Mouse (Mus musculus): ENCODE measurements at regions not wholly inside any gene's neighbourhood (a gene's known extent, or its start where the extent isn't known, plus 50 kb on each side); places are given as distances from the start of the nearest gene placed in this dataset.
A peak's percentile ranks its signal among the peaks of the same experiment; 100 is the strongest.

GRCm38 (mm10) chr13:6059515-6060228, 198.4 kb downstream of the Klf6 start:
- no peaks in the 10 kb centered on the region for H3K27me3 ChIP-seq
- WGBS (ENCODE audit: insufficient replicate concordance) = 44% methylated on average over 6 of the region's 6 CpGs
- ATAC-seq (ENCODE audit: insufficient read depth) = peak; percentile 67
- no peak overlapping the region for H3K9ac ChIP-seq
- no peak overlapping the region for H3K4me3 ChIP-seq (replicated peaks)
- H3K4me1 ChIP-seq (replicated peaks) = 0 out of 2 replicates have a peak, but pooled peaks cover 7% of the 10 kb centered on the region
- H3K36me3 ChIP-seq (replicated peaks) = no peaks in the 10 kb centered on the region
- no peaks in the 10 kb centered on the region for H3K9me3 ChIP-seq (replicated peaks)
- H3K27ac ChIP-seq (replicated peaks) = no peak overlapping the region
- H3K4me2 ChIP-seq = no peak overlapping the region

- Histone ChIP-seq H3K4me2 (no peak overlapping the region), H3K27me3 (no peaks in the 10 kb centered on the region), H3K9ac (no peak overlapping the region), H3K4me1 (replicated peaks) (0 out of 2 replicates have a peak, but pooled peaks cover 7% of the 10 kb centered on the region), H3K9me3 (replicated peaks) (no peaks in the 10 kb centered on the region), H3K36me3 (replicated peaks) (no peaks in the 10 kb centered on the region), H3K27ac (replicated peaks) (no peak overlapping the region), H3K4me3 (replicated peaks) (no peak overlapping the region)
- ATAC-seq (ENCODE audit: insufficient read depth) = no peak
- 20% methylated on average over 8 of the region's 8 CpGs for WGBS (ENCODE audit: insufficient replicate concordance)
Observed at GRCm38 (mm10) chr13:6060229-6060845, 199.1 kb downstream of the Klf6 start.

- Histone ChIP-seq H3K27ac (replicated peaks) (no peak overlapping the region), H3K9ac (no peak overlapping the region), H3K27me3 (no peaks in the 10 kb centered on the region), H3K9me3 (replicated peaks) (no peaks in the 10 kb centered on the region), H3K4me1 (replicated peaks) (0 out of 2 replicates have a peak, but pooled peaks cover 7% of the 10 kb centered on the region), H3K4me2 (no peak overlapping the region), H3K4me3 (replicated peaks) (no peak overlapping the region), H3K36me3 (replicated peaks) (no peaks in the 10 kb centered on the region)
- no peak for ATAC-seq (ENCODE audit: insufficient read depth)
- 38% methylated on average over 4 of the region's 4 CpGs for WGBS (ENCODE audit: insufficient replicate concordance)
Observed at GRCm38 (mm10) chr13:6062305-6062704, 201.0 kb downstream of the Klf6 start.

- no peaks in the 10 kb centered on the region for H3K36me3 ChIP-seq (replicated peaks)
- H3K4me3 ChIP-seq (replicated peaks) = no peak overlapping the region
- no peak overlapping the region for H3K9ac ChIP-seq
- 52% methylated on average over 3 of the region's 3 CpGs for WGBS (ENCODE audit: insufficient replicate concordance)
- no peak for ATAC-seq (ENCODE audit: insufficient read depth)
- H3K9me3 ChIP-seq (replicated peaks) = no peaks in the 10 kb centered on the region
- H3K27ac ChIP-seq (replicated peaks) = no peak overlapping the region
- H3K4me2 ChIP-seq = no peak overlapping the region
- no peaks in the 10 kb centered on the region for H3K27me3 ChIP-seq
- 0 out of 2 replicates have a peak, but pooled peaks cover 7% of the 10 kb centered on the region for H3K4me1 ChIP-seq (replicated peaks)
Observed at GRCm38 (mm10) chr13:6062729-6063386, 201.6 kb downstream of the Klf6 start.

GRCm38 (mm10) chr13:6076978-6077825, 215.9 kb downstream of the Klf6 start:
- Histone ChIP-seq H3K4me1 (replicated peaks) (no peaks in the 10 kb centered on the region), H3K9me3 (replicated peaks) (no peaks in the 10 kb centered on the region), H3K4me2 (no peak overlapping the region), H3K4me3 (replicated peaks) (no peak overlapping the region), H3K9ac (no peak overlapping the region), H3K27ac (replicated peaks) (no peak overlapping the region), H3K36me3 (replicated peaks) (no peaks in the 10 kb centered on the region), H3K27me3 (no peaks in the 10 kb centered on the region)
- WGBS (ENCODE audit: insufficient replicate concordance) = 53% methylated on average over 4 of the region's 4 CpGs
- no peak for ATAC-seq (ENCODE audit: insufficient read depth)

GRCm38 (mm10) chr13:6085891-6086290, 224.6 kb downstream of the Klf6 start:
- Histone ChIP-seq H3K4me3 (replicated peaks) (no peak overlapping the region), H3K27ac (replicated peaks) (no peak overlapping the region), H3K36me3 (replicated peaks) (no peaks in the 10 kb centered on the region), H3K9ac (no peak overlapping the region), H3K4me1 (replicated peaks) (no peaks in the 10 kb centered on the region), H3K4me2 (no peak overlapping the region), H3K27me3 (no peaks in the 10 kb centered on the region), H3K9me3 (replicated peaks) (no peaks in the 10 kb centered on the region)
- no peak for ATAC-seq (ENCODE audit: insufficient read depth)
- WGBS (ENCODE audit: insufficient replicate concordance) = 41% methylated on average over 2 of the region's 2 CpGs

- ATAC-seq (ENCODE audit: insufficient read depth) = no peak
- no peaks in the 10 kb centered on the region for H3K4me1 ChIP-seq (replicated peaks)
- no peak overlapping the region for H3K4me2 ChIP-seq
- no peak overlapping the region for H3K9ac ChIP-seq
- no peaks in the 10 kb centered on the region for H3K27me3 ChIP-seq
- no peak overlapping the region for H3K4me3 ChIP-seq (replicated peaks)
- no peaks in the 10 kb centered on the region for H3K36me3 ChIP-seq (replicated peaks)
- 47% methylated on average over 7 of the region's 7 CpGs for WGBS (ENCODE audit: insufficient replicate concordance)
- no peak overlapping the region for H3K27ac ChIP-seq (replicated peaks)
- no peaks in the 10 kb centered on the region for H3K9me3 ChIP-seq (replicated peaks)
Observed at GRCm38 (mm10) chr13:6109018-6109657, 247.9 kb downstream of the Klf6 start.

- 22% methylated on average over 1 of the region's 1 CpGs for whole genome bisulfite sequencing (ENCODE audit: insufficient replicate concordance)
- ATAC-seq (ENCODE audit: insufficient read depth) = no peak
Observed at GRCm38 (mm10) chr13:6119703-6120102, 258.4 kb downstream of the Klf6 start.

GRCm38 (mm10) chr13:6127311-6127710, 266.0 kb downstream of the Klf6 start:
- H3K9ac ChIP-seq = no peak overlapping the region
- no peaks in the 10 kb centered on the region for H3K36me3 ChIP-seq (replicated peaks)
- no peaks in the 10 kb centered on the region for H3K9me3 ChIP-seq (replicated peaks)
- no peak overlapping the region for H3K27ac ChIP-seq (replicated peaks)
- H3K4me3 ChIP-seq (replicated peaks) = no peak overlapping the region
- H3K4me1 ChIP-seq (replicated peaks) = no peaks in the 10 kb centered on the region
- 65% methylated on average over 1 of the region's 1 CpGs for WGBS (ENCODE audit: insufficient replicate concordance)
- no peak overlapping the region for H3K4me2 ChIP-seq
- H3K27me3 ChIP-seq = no peaks in the 10 kb centered on the region
- ATAC-seq (ENCODE audit: insufficient read depth) = no peak

More at GRCm38 (mm10) chr13:6119703-6120102, 258.4 kb downstream of the Klf6 start:
- H3K9me3 ChIP-seq (replicated peaks) = no peaks in the 10 kb centered on the region
- no peak overlapping the region for H3K9ac ChIP-seq
- H3K36me3 ChIP-seq (replicated peaks) = no peaks in the 10 kb centered on the region
- no peaks in the 10 kb centered on the region for H3K4me1 ChIP-seq (replicated peaks)
- no peak overlapping the region for H3K27ac ChIP-seq (replicated peaks)
- H3K4me3 ChIP-seq (replicated peaks) = no peak overlapping the region
- H3K27me3 ChIP-seq = no peaks in the 10 kb centered on the region
- H3K4me2 ChIP-seq = no peak overlapping the region

GRCm38 (mm10) chr13:6128903-6129302, 267.6 kb downstream of the Klf6 start:
- Histone ChIP-seq H3K36me3 (replicated peaks) (no peaks in the 10 kb centered on the region), H3K4me1 (replicated peaks) (no peaks in the 10 kb centered on the region), H3K9me3 (replicated peaks) (no peaks in the 10 kb centered on the region), H3K27me3 (no peaks in the 10 kb centered on the region), H3K4me2 (no peak overlapping the region), H3K27ac (replicated peaks) (no peak overlapping the region), H3K9ac (no peak overlapping the region), H3K4me3 (replicated peaks) (no peak overlapping the region)
- 50% methylated on average over 1 of the region's 1 CpGs for WGBS (ENCODE audit: insufficient replicate concordance)
- ATAC-seq (ENCODE audit: insufficient read depth) = no peak

All from liver, embryonic 15.5 days (tissue).